Mouse (Mus musculus): ENCODE data around the gene Tmem229a.

- no peak for TF ChIP-seq CTCF (IDR thresholded peaks at IDR 0.05; ENCODE audit: extremely low read depth, insufficient read length, insufficient replicate concordance, low read depth, low read length)
- TF ChIP-seq POLR2A (IDR thresholded peaks at IDR 0.05; ENCODE audit: low read depth, low read length): no peak
Measured at GRCm38 (mm10) chr6:24910728-24911105, 45.4 kb downstream of the Tmem229a start.

All from small intestine, adult 2 months (tissue).